Mouse (Mus musculus) MEL (cell line): ENCODE results near the gene Gng12. TPM values are rescaled to one million over a fixed set of nuclear protein-coding genes. Genes with fewer than 3 reads are reported as not detected.

Experiments used
- DNase-seq: peaks from one replicate; pipeline ENCODE4 v3.0.0; 2011; ENCODE audit warnings: low read depth, low spot score
- H3K27ac ChIP-seq: 2 replicates; pipeline ENCODE4 v1.5.1; 2012; ENCODE audit warnings: low read depth, mild to moderate bottlenecking, control low read depth, low read length, moderate library complexity; ENCODE audit not compliant: control insufficient read depth
- H3K27me3 ChIP-seq, 2 experiments: fragments of 150-350 bp in 1 of 2; sonication (generic) in 1 of 2; 2 replicates each; pipeline ENCODE4 v1.6.1; 2012; ENCODE audit warnings: low read length in 2 of 2, mild to moderate bottlenecking in 2 of 2, improper control_type of control experiment in 1 of 2, moderate library complexity in 1 of 2; ENCODE audit not compliant: insufficient read depth in 2 of 2, control insufficient read depth in 1 of 2
- H3K36me3 ChIP-seq, 2 experiments: 2 replicates each; pipeline ENCODE4 v1.6.1; 2012 to 2014; ENCODE audit warnings: low read length in 2 of 2, improper control_type of control experiment in 1 of 2, inconsistent platforms in 1 of 2, mild to moderate bottlenecking in 1 of 2; ENCODE audit not compliant: insufficient read depth in 2 of 2, control insufficient read depth in 1 of 2
- H3K4me1 ChIP-seq, 2 experiments: fragments of 150-350 bp in 1 of 2; sonication (generic) in 1 of 2; 2 replicates each; pipeline ENCODE4 v1.6.1; 2012; ENCODE audit warnings: low read length in 2 of 2, improper control_type of control experiment in 1 of 2, mild to moderate bottlenecking in 1 of 2; ENCODE audit not compliant: insufficient read depth in 2 of 2, control insufficient read depth in 1 of 2
- H3K4me3 ChIP-seq, 2 experiments: fragments of 150-350 bp in 1 of 2; sonication (generic) in 1 of 2; 2 replicates each; pipeline ENCODE4 v1.5.1; 2012; ENCODE audit warnings: low read depth in 2 of 2, low read length in 2 of 2, mild to moderate bottlenecking in 2 of 2, moderate library complexity in 2 of 2, control low read depth in 1 of 2, improper control_type of control experiment in 1 of 2; ENCODE audit not compliant: control insufficient read depth in 1 of 2, insufficient read depth in 1 of 2
- H3K79me2 ChIP-seq: 2 replicates; pipeline ENCODE4 v1.6.1; 2012; ENCODE audit warnings: mild to moderate bottlenecking, low read length, moderate library complexity; ENCODE audit not compliant: control insufficient read depth, poor library complexity, insufficient read depth
- H3K9ac ChIP-seq: 2 replicates; pipeline ENCODE4 v1.6.1; 2012; ENCODE audit warnings: low read depth, mild to moderate bottlenecking, control low read depth, low read length, moderate library complexity; ENCODE audit not compliant: control insufficient read depth, poor library complexity, severe bottlenecking
- H3K9me3 ChIP-seq: fragments of 150-350 bp; sonication (generic); replicated peaks from 2 replicates; pipeline ENCODE4 v1.6.1; 2012; ENCODE audit warnings: mild to moderate bottlenecking, low read length, improper control_type of control experiment, moderate library complexity; ENCODE audit not compliant: insufficient read depth
- BHLHE40 ChIP-seq: IDR thresholded peaks from 2 replicates; pipeline ENCODE4 v1.6.1; 2012; ENCODE audit warnings: low read depth, mild to moderate bottlenecking, inconsistent platforms, low read length, improper control_type of control experiment, borderline replicate concordance
- CHD1 ChIP-seq: IDR thresholded peaks from 2 replicates; pipeline ENCODE4 v1.6.1; 2012; ENCODE audit warnings: low read depth, mild to moderate bottlenecking, inconsistent platforms, low read length, improper control_type of control experiment
- CHD2 ChIP-seq: IDR thresholded peaks from 2 replicates; pipeline ENCODE4 v1.6.1; 2011; ENCODE audit warnings: low read length, improper control_type of control experiment
- CTCF ChIP-seq, 3 experiments: IDR thresholded peaks in 2 of 3; conservative IDR thresholded peaks in 1 of 3; 2 replicates each; pipeline ENCODE4 v1.5.1; 2011 to 2012; ENCODE audit warnings: low read length in 3 of 3, low read depth in 2 of 3, mild to moderate bottlenecking in 2 of 3, improper control_type of control experiment in 1 of 3, inconsistent platforms in 1 of 3, mixed read lengths in 1 of 3, moderate library complexity in 1 of 3; ENCODE audit not compliant: control insufficient read depth in 1 of 3, insufficient read depth in 1 of 3, poor library complexity in 1 of 3, severe bottlenecking in 1 of 3
- E2F4 ChIP-seq: IDR thresholded peaks from 2 replicates; pipeline ENCODE4 v1.6.1; 2011; ENCODE audit warnings: low read depth, low read length, improper control_type of control experiment, borderline replicate concordance
- ELF1 ChIP-seq: IDR thresholded peaks from 2 replicates; pipeline ENCODE4 v1.6.1; 2014; ENCODE audit warnings: low read depth, mild to moderate bottlenecking, inconsistent platforms, low read length, improper control_type of control experiment, moderate library complexity
- EP300 ChIP-seq, 2 experiments: IDR thresholded peaks; 2 replicates each; pipeline ENCODE4 v1.6.1; 2011; ENCODE audit warnings: improper control_type of control experiment in 2 of 2, low read length in 2 of 2, low read depth in 1 of 2, mild to moderate bottlenecking in 1 of 2
- GABPA ChIP-seq: IDR thresholded peaks from 2 replicates; pipeline ENCODE4 v1.6.1; 2012; ENCODE audit warnings: low read depth, mild to moderate bottlenecking, inconsistent platforms, low read length, improper control_type of control experiment, moderate library complexity
- GATA1 ChIP-seq: IDR thresholded peaks from 2 replicates; pipeline ENCODE4 v1.6.1; 2011; ENCODE audit warnings: low read depth, low read length, improper control_type of control experiment
- HCFC1 ChIP-seq: IDR thresholded peaks from 2 replicates; pipeline ENCODE4 v1.6.1; 2012; ENCODE audit warnings: low read depth, mild to moderate bottlenecking, inconsistent platforms, low read length, improper control_type of control experiment, moderate library complexity
- JUND ChIP-seq: IDR thresholded peaks from 2 replicates; pipeline ENCODE4 v1.6.1; 2011; ENCODE audit warnings: low read depth, mild to moderate bottlenecking, improper control_type of control experiment, low read length
- MAFK ChIP-seq: IDR thresholded peaks from 2 replicates; pipeline ENCODE4 v1.6.1; 2011; ENCODE audit warnings: low read depth, mild to moderate bottlenecking, low read length, improper control_type of control experiment, borderline replicate concordance
- MAX ChIP-seq: IDR thresholded peaks from 2 replicates; pipeline ENCODE4 v1.6.1; 2011; ENCODE audit warnings: low read length, improper control_type of control experiment
- MAZ ChIP-seq: IDR thresholded peaks from 2 replicates; pipeline ENCODE4 v1.6.1; 2012; ENCODE audit warnings: low read depth, mild to moderate bottlenecking, inconsistent platforms, low read length, improper control_type of control experiment
- MEF2A ChIP-seq: IDR thresholded peaks from 2 replicates; pipeline ENCODE4 v1.6.1; 2014; ENCODE audit warnings: low read depth, mild to moderate bottlenecking, inconsistent platforms, low read length, improper control_type of control experiment; ENCODE audit not compliant: poor library complexity, insufficient replicate concordance, severe bottlenecking; ENCODE audit errors: extremely low read depth
- MYB ChIP-seq: IDR thresholded peaks from 2 replicates; pipeline ENCODE4 v1.6.1; 2011; ENCODE audit warnings: mild to moderate bottlenecking, low read depth, low read length, improper control_type of control experiment
- MYC ChIP-seq: IDR thresholded peaks from 2 replicates; pipeline ENCODE4 v1.6.1; 2011; ENCODE audit warnings: low read depth, mild to moderate bottlenecking, low read length, improper control_type of control experiment, moderate library complexity
- NELFE ChIP-seq: IDR thresholded peaks from 2 replicates; pipeline ENCODE4 v1.6.1; 2011; ENCODE audit warnings: low read depth, low read length, improper control_type of control experiment
- POLR2A ChIP-seq, 2 experiments: IDR thresholded peaks; 2 replicates each; pipeline ENCODE4 v1.6.1; 2011 to 2012; ENCODE audit warnings: low read length in 2 of 2, mild to moderate bottlenecking in 2 of 2, control low read depth in 1 of 2, improper control_type of control experiment in 1 of 2, low read depth in 1 of 2, moderate library complexity in 1 of 2; ENCODE audit not compliant: control insufficient read depth in 1 of 2, insufficient read depth in 1 of 2, poor library complexity in 1 of 2
- POLR2AphosphoS2 ChIP-seq: IDR thresholded peaks from 2 replicates; pipeline ENCODE4 v1.6.1; 2011; ENCODE audit warnings: low read length, improper control_type of control experiment
- RAD21 ChIP-seq: IDR thresholded peaks from 2 replicates; pipeline ENCODE4 v1.6.1; 2011; ENCODE audit warnings: mild to moderate bottlenecking, low read depth, low read length, improper control_type of control experiment
- RCOR1 ChIP-seq: IDR thresholded peaks from 2 replicates; pipeline ENCODE4 v1.6.1; 2012; ENCODE audit warnings: low read depth, mild to moderate bottlenecking, inconsistent platforms, low read length, improper control_type of control experiment
- SIN3A ChIP-seq: IDR thresholded peaks from 2 replicates; pipeline ENCODE4 v1.6.1; 2012; ENCODE audit warnings: low read length, improper control_type of control experiment, inconsistent platforms
- SMC3 ChIP-seq: IDR thresholded peaks from 2 replicates; pipeline ENCODE4 v1.6.1; 2011; ENCODE audit warnings: low read depth, low read length, improper control_type of control experiment
- TAL1 ChIP-seq: IDR thresholded peaks from 2 replicates; pipeline ENCODE4 v1.6.1; 2012; ENCODE audit warnings: mild to moderate bottlenecking, inconsistent platforms, low read length, moderate library complexity, mixed read lengths
- TCF12 ChIP-seq: IDR thresholded peaks from 2 replicates; pipeline ENCODE4 v1.6.1; 2014; ENCODE audit warnings: low read depth, mild to moderate bottlenecking, inconsistent platforms, low read length, improper control_type of control experiment, moderate library complexity
- UBTF ChIP-seq: IDR thresholded peaks from 2 replicates; pipeline ENCODE4 v1.6.1; 2012; ENCODE audit warnings: low read depth, mild to moderate bottlenecking, inconsistent platforms, low read length, improper control_type of control experiment, moderate library complexity, borderline replicate concordance; ENCODE audit not compliant: insufficient read depth
- USF1 ChIP-seq: IDR thresholded peaks from 2 replicates; pipeline ENCODE4 v1.6.1; 2014; ENCODE audit warnings: low read depth, mild to moderate bottlenecking, inconsistent platforms, low read length, improper control_type of control experiment, moderate library complexity
- USF2 ChIP-seq, 2 experiments: IDR thresholded peaks; 2 replicates each; pipeline ENCODE4 v1.6.1; 2011 to 2012; ENCODE audit warnings: improper control_type of control experiment in 2 of 2, low read length in 2 of 2, borderline replicate concordance in 1 of 2, inconsistent platforms in 1 of 2, low read depth in 1 of 2, mild to moderate bottlenecking in 1 of 2; ENCODE audit not compliant: insufficient read depth in 1 of 2
- ZC3H11A ChIP-seq: IDR thresholded peaks from 2 replicates; pipeline ENCODE4 v1.6.1; 2012; ENCODE audit warnings: low read depth, mild to moderate bottlenecking, inconsistent platforms, low read length, improper control_type of control experiment
- ZMIZ1 ChIP-seq: IDR thresholded peaks from 2 replicates; pipeline ENCODE4 v1.6.1; 2012; ENCODE audit warnings: low read depth, mild to moderate bottlenecking, inconsistent platforms, low read length, improper control_type of control experiment, moderate library complexity
- ZNF384 ChIP-seq: IDR thresholded peaks from 2 replicates; pipeline ENCODE4 v1.6.1; 2012; ENCODE audit warnings: low read depth, mild to moderate bottlenecking, inconsistent platforms, low read length, improper control_type of control experiment
- polyA plus RNA-seq, 2 experiments: library from polyadenylated mRNA; stranded (reverse) in 1 of 2; unstranded in 1 of 2; fragments of >175 nt in 1 of 2; fragments of >200 nt in 1 of 2; gene quantifications; 2 replicates each; pipeline versions ENCODE4 v1.2.1 to v1.2.4; 2012; ENCODE audit warnings: low replicate concordance in 2 of 2, low read depth in 1 of 2; ENCODE audit not compliant: insufficient read length in 2 of 2, insufficient read depth in 1 of 2, missing spikeins in 1 of 2
- total RNA-seq: library from RNA; depleted of rRNA; stranded (reverse); fragments of 300-350 nt; gene quantifications from 2 replicates; pipeline ENCODE4 v1.2.3, GENCODE M21; 2012

Gene Gng12
- total and polyA plus RNA-seq, 3 experiments: 16.8 to 44.0 TPM; not detected in 1

DNA sequence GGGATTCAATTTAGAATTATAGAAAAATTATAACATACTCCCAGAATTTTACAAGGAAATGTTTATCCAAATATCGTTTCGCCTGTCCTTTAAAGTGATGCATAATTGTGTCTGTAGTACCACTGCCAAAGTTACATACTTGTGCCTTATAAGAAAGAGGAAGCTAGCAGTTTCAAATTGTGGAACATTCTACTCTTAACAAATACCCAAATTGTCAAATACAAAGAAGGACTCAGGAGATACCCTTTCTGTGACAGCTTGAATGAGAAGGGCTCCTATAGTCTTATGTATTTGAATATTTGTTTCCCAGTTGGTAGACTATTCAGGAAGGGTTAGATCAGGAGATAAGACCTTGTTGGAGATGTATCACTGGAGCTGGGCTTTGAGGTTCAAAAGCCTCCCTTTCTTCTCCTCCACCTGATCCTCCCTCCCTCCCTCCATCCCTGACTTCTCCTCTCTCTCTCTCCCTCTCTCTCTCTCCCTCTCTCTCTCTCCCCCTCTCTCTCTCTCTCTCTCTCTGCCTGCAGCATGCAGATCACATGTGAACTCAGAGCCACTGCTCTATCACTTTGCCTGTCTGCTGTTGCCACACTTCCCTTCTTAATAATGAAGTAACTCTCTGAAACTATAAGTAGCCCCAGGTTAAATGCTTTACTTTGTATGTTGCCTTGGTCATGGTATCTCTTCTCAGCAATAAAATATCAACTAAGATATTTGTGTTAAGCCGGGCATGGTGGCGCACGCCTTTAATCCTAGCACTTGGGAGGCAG is 62.5 kb downstream of the Gng12 start (continued):
- TF ChIP-seq HCFC1 (no peak), USF2 (IDR thresholded peaks at IDR 0.05; ENCODE audit: borderline replicate concordance in 1 of 2, insufficient read depth in 1 of 2, low read depth in 1 of 2, low read length in 2 of 2) (no peak), UBTF (no peak), MEF2A (no peak), EP300 (IDR thresholded peaks at IDR 0.05; ENCODE audit: low read depth in 1 of 2, low read length in 2 of 2) (peak in 1 of 2 experiments; percentile 6; a peak in 1 of 4 replicates), ZNF384 (no peak), SIN3A (no peak), JUND (peak; percentile 75; the same call in 1 of the 2 replicates), CTCF (IDR thresholded peaks at IDR 0.05 in 2 of 3, conservative IDR thresholded peaks at IDR 0.05 in 1 of 3; ENCODE audit: control insufficient read depth in 1 of 3, insufficient read depth in 1 of 3, low read depth in 2 of 3, low read length in 3 of 3, poor library complexity in 1 of 3, severe bottlenecking in 1 of 3) (no peak), TCF12 (no peak), POLR2AphosphoS2 (no peak)

DNA sequence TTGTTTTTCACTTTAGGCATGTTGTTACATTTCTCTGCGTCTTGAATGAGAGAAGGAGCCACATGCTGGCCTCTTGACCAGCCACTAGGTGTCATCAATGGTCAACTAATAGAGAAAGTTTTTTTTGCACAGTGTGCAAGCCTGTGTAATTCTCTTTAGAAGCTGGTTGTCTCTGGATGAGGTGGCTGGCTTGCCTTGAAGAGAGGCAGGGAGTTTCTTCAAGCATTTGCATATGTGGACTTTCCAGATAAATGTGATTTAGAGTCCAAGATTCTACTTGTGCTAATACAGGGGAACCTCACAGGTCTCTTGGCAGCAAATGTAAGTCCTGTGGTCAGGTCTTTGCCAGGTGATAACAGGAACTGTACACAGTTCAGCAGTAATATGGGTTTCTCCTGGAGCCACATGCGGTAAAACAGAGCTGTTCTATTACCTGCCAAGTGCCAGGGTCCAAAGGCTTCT is 66.4 kb downstream of the Gng12 start:
- peaks cover 11 to 23% of the 10 kb centered on the region in 2 experiments; a peak in 3 of 4 replicates for H3K4me1 ChIP-seq
- no peak overlapping the region for H3K4me3 ChIP-seq
- peaks cover 0 to 16% of the 10 kb centered on the region in 2 experiments; a peak in 3 of 4 replicates for H3K36me3 ChIP-seq
- H3K27ac ChIP-seq: peak overlapping the region; percentile 0; the same call in 1 of the 2 replicates
- DNase-seq: peak; percentile 74
- H3K9me3 ChIP-seq: no peaks in the 10 kb centered on the region
- H3K9ac ChIP-seq: no peak overlapping the region
- H3K79me2 ChIP-seq: no peaks in the 10 kb centered on the region
- H3K27me3 ChIP-seq: no peaks in the 10 kb centered on the region
- TF ChIP-seq NELFE (no peak), USF1 (no peak), CTCF (IDR thresholded peaks at IDR 0.05 in 2 of 3, conservative IDR thresholded peaks at IDR 0.05 in 1 of 3; ENCODE audit: control insufficient read depth in 1 of 3, insufficient read depth in 1 of 3, low read depth in 2 of 3, low read length in 3 of 3, poor library complexity in 1 of 3, severe bottlenecking in 1 of 3) (peak; percentile 52 to 87 (median 53)), MAX (peak; percentile 53; the same call in 1 of the 2 replicates), TAL1 (peak; percentile 22; the same call in 1 of the 2 replicates), ZMIZ1 (no peak), UBTF (no peak), MAZ (no peak), ELF1 (no peak), ZC3H11A (peak; percentile 86), CHD1 (no peak), BHLHE40 (no peak), POLR2A (IDR thresholded peaks at IDR 0.05; ENCODE audit: control insufficient read depth in 1 of 2, insufficient read depth in 1 of 2, low read depth in 1 of 2, low read length in 2 of 2, poor library complexity in 1 of 2) (no peak), MYB (no peak), RCOR1 (no peak), SMC3 (peak; percentile 84), MYC (peak; percentile 80), ZNF384 (peak; percentile 79), MAFK (no peak), HCFC1 (no peak), GABPA (no peak), GATA1 (peak; percentile 42; the same call in 1 of the 2 replicates), RAD21 (peak; percentile 90), JUND (no peak), SIN3A (peak; percentile 35; the same call in 1 of the 2 replicates), CHD2 (no peak), E2F4 (no peak)
